Mouse (Mus musculus): Measurements from ENCODE around the gene Rptor.

Rptor gene

GRCm38 (mm10) chr11:119920668-119921067, 318.0 kb downstream of the Rptor start:
- in situ Hi-C loops (cut with MboI; ENCODE audit: low sequenced_read_pairs): no loop called here

- in situ Hi-C loops (cut with MboI; ENCODE audit: low sequenced_read_pairs): no loop called here
Observed at GRCm38 (mm10) chr11:119925176-119925575, 322.5 kb downstream of the Rptor start.

- in situ Hi-C loops (cut with MboI; ENCODE audit: low sequenced_read_pairs): no loop called here
Observed at GRCm38 (mm10) chr11:119926762-119927161, 324.1 kb downstream of the Rptor start.

GRCm38 (mm10) chr11:119928023-119928681, 325.4 kb downstream of the Rptor start:
- in situ Hi-C loops (cut with MboI; ENCODE audit: low sequenced_read_pairs): no loop called here

DNA sequence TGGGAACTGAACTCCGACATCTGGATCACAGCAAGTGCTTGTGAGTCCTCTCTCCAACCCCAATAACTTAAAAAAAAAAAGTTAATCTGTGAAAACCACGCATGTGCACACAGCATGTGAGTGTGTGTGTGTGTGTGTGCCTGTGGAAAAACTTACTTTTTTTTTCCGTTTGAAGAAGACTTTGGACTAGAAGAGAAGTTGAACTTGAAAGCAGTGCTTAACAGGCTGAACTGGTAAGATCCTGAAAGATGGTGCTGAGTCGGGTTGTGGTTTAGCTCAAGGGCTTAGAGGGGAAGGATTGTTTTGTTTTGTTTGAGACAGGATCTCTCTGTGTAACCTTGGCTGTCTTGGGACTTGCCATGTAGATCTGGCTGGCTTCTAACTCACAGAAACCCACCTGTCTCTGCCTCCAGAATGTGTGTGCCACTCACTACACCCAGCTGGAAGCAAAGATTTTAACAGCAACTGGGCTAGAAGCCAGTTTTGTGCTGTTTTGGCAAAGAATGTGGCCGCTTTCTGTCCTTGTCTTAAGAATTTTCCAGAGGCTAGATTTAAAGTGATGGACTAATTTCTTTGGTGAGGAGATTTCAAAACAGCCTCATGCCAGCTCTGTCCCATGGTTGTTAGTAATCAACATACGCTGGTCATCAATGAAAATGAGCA, 327.0 kb downstream of the Rptor start:
- in situ Hi-C loops (cut with MboI; ENCODE audit: low sequenced_read_pairs): no loop called here

- in situ Hi-C loops (cut with MboI; ENCODE audit: low sequenced_read_pairs): no loop called here
Observed at GRCm38 (mm10) chr11:119931809-119932208, 329.1 kb downstream of the Rptor start.

DNA sequence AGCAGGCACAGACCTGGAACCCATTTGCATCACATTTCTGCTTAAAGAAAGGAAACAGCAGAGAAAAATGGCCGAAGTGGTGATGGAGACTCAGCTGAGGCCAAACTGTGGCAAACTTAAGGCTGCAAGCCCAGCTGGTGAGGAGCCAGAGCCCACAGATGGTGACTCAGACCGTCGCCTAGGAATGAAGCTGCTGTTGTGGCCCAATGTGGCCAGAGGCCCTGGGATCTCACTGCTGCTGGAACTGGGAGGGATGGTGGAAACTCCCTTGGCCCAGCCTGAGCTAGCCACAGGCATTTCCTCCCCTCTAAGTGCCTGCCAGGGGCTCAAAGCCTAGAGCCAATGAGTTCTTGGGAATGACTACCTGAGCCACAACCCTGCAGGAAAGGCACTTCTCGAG, 330.4 kb downstream of the Rptor start:
- in situ Hi-C loops (cut with MboI; ENCODE audit: low sequenced_read_pairs): no loop called here

DNA sequence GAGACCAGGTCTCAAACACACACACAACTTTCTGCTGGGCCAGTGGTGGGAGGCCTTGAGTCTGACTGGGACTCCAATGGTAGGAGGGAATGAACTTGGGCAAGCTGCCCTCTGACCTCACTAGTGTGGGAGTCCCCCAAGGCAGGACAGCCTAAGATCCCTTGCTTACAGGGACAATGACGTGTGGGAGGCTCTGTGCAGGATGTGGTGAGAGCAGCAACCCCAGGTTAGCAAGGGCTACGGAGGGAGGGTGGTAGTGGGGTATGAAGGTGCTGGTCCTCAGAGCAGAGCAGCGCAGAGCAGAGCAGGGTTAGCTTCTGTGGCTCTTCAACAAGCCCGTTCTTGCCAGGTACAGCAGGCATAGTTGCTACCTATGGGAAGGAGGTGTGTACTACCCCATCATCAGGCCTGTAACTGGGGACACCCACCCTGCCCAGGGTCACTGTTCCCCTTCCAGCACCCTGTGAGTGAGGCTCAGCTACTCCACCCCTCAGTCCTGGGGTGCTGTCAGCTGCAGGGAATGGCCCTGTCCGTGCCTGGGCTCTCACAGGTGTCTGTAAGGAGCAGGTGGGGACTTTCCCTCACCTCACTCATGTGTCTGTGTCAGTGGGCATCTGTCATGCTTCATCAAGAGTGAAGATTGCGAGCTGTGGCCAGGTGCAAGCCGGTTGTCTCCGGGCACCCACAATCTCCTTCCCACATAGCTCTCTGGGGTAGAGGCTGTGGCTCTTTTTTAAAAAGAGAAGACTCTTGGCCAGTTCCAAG, 331.3 kb downstream of the Rptor start:
- in situ Hi-C loops (cut with MboI; ENCODE audit: low sequenced_read_pairs): no loop called here

GRCm38 (mm10) chr11:119934773-119935172, 332.1 kb downstream of the Rptor start:
- in situ Hi-C loops (cut with MboI; ENCODE audit: low sequenced_read_pairs): no loop called here

DNA sequence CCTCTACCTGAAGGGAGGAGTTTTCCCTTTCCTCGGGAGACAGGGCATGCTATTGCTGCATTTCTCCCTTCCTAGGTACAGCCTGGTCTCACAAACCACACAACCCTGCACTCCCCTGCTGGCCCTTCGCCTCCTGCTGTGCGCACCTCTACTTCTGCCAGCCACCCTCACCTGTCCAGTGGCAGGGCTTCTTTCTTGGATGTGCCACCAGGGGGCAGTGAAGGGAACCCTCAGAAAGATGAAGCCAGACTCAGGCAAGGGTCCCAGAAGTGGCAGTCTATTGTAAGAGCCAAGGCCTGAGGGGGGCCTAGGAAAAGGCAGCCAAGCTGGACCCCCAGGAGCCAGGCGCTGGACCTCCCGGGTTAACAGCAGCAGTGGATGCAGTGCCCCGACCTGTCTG, 332.8 kb downstream of the Rptor start:
- in situ Hi-C loops (cut with MboI; ENCODE audit: low sequenced_read_pairs): no loop called here

DNA sequence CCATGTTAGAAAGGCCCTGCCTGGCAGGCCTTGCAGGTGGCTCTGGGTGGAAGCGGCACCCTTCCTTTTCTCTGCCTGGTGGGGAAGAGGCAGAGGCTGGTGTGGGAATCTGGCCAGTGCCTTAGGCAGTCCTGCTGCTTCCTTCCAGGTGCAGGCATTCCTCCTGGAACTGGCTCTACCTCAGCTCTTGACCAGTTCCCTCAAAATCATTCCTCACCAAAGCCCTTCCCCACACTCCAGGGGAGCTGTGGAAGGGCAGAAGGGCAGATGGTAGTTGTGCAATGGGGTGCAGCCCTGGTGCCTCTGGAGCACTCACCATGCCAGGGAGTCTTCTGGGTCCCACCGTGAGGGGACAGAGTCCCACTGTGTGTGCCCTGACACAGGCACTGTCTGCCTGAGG, 333.8 kb downstream of the Rptor start:
- in situ Hi-C loops (cut with MboI; ENCODE audit: low sequenced_read_pairs): no loop called here

- in situ Hi-C loops (cut with MboI; ENCODE audit: low sequenced_read_pairs): no loop called here
Observed at GRCm38 (mm10) chr11:119937216-119937615, 334.5 kb downstream of the Rptor start.

GRCm38 (mm10) chr11:119937772-119938502, 335.2 kb downstream of the Rptor start:
- in situ Hi-C loops (cut with MboI; ENCODE audit: low sequenced_read_pairs): no loop called here

GRCm38 (mm10) chr11:119939073-119939710, 336.5 kb downstream of the Rptor start:
- in situ Hi-C loops (cut with MboI; ENCODE audit: low sequenced_read_pairs): no loop called here

DNA sequence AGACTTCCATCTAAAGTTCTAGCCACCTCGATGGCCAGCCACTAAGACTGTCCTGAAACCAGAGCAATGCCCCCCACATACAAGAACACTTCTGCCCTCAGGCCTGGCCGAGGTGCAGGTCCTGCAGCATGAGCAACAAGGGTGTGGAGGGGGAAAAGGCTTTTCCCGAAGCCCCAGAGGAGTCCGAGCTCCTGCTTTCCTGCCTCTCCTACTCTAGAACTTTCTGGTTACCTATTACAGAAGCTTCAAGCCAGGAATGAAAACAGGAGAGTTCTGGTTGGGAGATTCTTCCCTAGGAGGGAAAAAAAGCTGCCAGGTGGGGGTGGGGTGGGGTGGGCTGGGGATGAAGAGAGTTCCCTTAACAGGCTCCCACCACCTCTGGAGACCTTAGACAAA, 337.0 kb downstream of the Rptor start:
- in situ Hi-C loops (cut with MboI; ENCODE audit: low sequenced_read_pairs): no loop called here

GRCm38 (mm10) chr11:119940142-119940541, 337.4 kb downstream of the Rptor start:
- in situ Hi-C loops (cut with MboI; ENCODE audit: low sequenced_read_pairs): no loop called here

DNA sequence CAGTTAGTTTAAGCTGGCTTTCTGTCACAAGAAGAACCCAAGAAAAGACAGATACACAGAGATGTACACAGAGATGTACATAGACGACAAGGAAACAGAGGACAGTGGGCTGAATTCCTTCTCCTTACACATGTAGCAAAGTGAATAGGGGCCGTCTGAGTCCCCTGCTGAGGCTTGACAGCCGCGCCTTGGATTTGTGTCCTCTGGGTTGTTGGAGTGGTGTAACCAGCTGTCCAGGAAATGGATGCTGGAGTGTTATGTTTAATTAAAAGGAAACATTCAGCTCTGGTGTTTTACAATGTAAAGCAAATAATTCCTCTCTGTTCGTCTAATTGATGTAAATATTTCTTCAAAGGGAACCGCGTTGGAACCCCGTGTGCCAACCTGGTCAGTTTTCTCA, 339.1 kb downstream of the Rptor start:
- in situ Hi-C loops (cut with MboI; ENCODE audit: low sequenced_read_pairs): no loop called here

DNA sequence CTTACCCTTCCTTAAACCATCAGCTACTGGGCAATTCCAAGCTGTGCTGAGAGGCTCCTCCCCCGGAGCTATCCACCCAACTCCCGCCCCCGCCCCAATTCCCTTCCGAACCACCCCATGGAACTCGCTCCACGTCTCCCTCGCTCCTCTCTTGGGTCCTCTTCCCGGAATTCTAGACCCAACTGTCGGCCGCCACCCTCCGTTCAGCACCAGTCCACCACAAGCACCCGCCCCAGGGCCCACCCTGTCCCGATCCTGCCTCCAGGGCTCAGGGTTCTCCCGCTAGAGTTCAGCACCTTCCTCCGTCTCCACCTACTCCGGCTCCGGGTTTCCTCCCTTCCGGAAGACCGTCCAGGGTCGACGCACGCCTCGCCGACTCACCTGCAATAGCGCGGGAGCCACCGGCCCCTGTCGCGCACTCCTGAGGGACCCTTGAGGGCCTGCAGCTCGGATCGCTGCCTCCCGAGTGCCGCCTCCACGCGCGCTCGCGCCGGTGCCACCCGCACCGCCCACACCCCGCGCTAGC, 339.6 kb downstream of the Rptor start:
- in situ Hi-C loops (cut with MboI; ENCODE audit: low sequenced_read_pairs): no loop called here

- in situ Hi-C loops (cut with MboI; ENCODE audit: low sequenced_read_pairs): no loop called here
Observed at GRCm38 (mm10) chr11:119942727-119943427, 340.2 kb downstream of the Rptor start, which contains the start of gene Baiap2. Gene Baiap2 (plus strand): TSS chr11:119942763.

DNA sequence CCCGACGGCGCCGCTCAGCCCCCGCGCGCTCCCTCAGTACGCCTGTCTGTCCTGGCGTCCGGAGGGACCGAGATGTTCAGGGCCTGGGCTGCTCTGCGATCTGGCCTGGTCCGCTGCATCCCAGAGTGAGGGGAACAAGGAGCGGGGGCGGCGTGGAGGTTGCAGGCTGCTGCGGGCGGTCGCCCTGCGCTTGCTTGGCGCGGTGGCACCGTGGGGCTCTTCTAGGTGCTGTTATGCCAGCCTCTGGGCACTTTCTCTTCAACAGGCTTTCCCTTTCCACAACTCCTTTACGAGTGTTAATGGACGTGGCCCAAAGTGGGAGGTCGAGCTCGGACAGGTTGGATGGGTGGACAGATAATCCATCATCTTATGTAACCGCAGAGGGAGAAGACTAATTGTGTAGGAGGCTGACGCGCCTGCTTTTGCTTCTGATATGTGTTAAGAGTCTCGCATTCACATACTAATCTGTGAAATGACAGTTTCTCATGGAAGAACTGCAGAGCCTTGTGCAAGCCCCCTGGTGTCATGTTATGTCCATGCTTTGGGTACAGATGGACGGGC, 340.8 kb downstream of the Rptor start:
- in situ Hi-C loops (cut with MboI; ENCODE audit: low sequenced_read_pairs): no loop called here

Measured in CH12F3 (cell line).